Mouse (Mus musculus) MEL (cell line): ENCODE measurements at regions not wholly inside any gene's neighbourhood (a gene's known extent, or its start where the extent isn't known, plus 50 kb on each side); places are given as distances from the start of the nearest gene placed in this dataset.
"Not testable (repeated sequence)": the region's sequence is repeated elsewhere in the genome, so short reads cannot be mapped to it uniquely, and the experiment has no call there.

Experiments used
- BHLHE40 ChIP-seq: IDR thresholded peaks from 2 replicates; pipeline ENCODE4 v1.6.1; 2012; ENCODE audit warnings: low read depth, mild to moderate bottlenecking, inconsistent platforms, low read length, improper control_type of control experiment, borderline replicate concordance
- CTCF ChIP-seq, 3 experiments: IDR thresholded peaks in 2 of 3; conservative IDR thresholded peaks in 1 of 3; 2 replicates each; pipeline ENCODE4 v1.5.1; 2011 to 2012; ENCODE audit warnings: low read length in 3 of 3, low read depth in 2 of 3, mild to moderate bottlenecking in 2 of 3, improper control_type of control experiment in 1 of 3, inconsistent platforms in 1 of 3, mixed read lengths in 1 of 3, moderate library complexity in 1 of 3; ENCODE audit not compliant: control insufficient read depth in 1 of 3, insufficient read depth in 1 of 3, poor library complexity in 1 of 3, severe bottlenecking in 1 of 3
- EP300 ChIP-seq, 2 experiments: IDR thresholded peaks; 2 replicates each; pipeline ENCODE4 v1.6.1; 2011; ENCODE audit warnings: improper control_type of control experiment in 2 of 2, low read length in 2 of 2, low read depth in 1 of 2, mild to moderate bottlenecking in 1 of 2
- ETS1 ChIP-seq: IDR thresholded peaks from 2 replicates; pipeline ENCODE4 v1.6.1; 2012; ENCODE audit warnings: low read depth, mild to moderate bottlenecking, inconsistent platforms, low read length, improper control_type of control experiment, moderate library complexity
- GABPA ChIP-seq: IDR thresholded peaks from 2 replicates; pipeline ENCODE4 v1.6.1; 2012; ENCODE audit warnings: low read depth, mild to moderate bottlenecking, inconsistent platforms, low read length, improper control_type of control experiment, moderate library complexity
- MAX ChIP-seq: IDR thresholded peaks from 2 replicates; pipeline ENCODE4 v1.6.1; 2011; ENCODE audit warnings: low read length, improper control_type of control experiment
- MAZ ChIP-seq: IDR thresholded peaks from 2 replicates; pipeline ENCODE4 v1.6.1; 2012; ENCODE audit warnings: low read depth, mild to moderate bottlenecking, inconsistent platforms, low read length, improper control_type of control experiment
- MEF2A ChIP-seq: IDR thresholded peaks from 2 replicates; pipeline ENCODE4 v1.6.1; 2014; ENCODE audit warnings: low read depth, mild to moderate bottlenecking, inconsistent platforms, low read length, improper control_type of control experiment; ENCODE audit not compliant: poor library complexity, insufficient replicate concordance, severe bottlenecking; ENCODE audit errors: extremely low read depth
- POLR2A ChIP-seq, 2 experiments: IDR thresholded peaks; 2 replicates each; pipeline ENCODE4 v1.6.1; 2011 to 2012; ENCODE audit warnings: low read length in 2 of 2, mild to moderate bottlenecking in 2 of 2, control low read depth in 1 of 2, improper control_type of control experiment in 1 of 2, low read depth in 1 of 2, moderate library complexity in 1 of 2; ENCODE audit not compliant: control insufficient read depth in 1 of 2, insufficient read depth in 1 of 2, poor library complexity in 1 of 2
- SIN3A ChIP-seq: IDR thresholded peaks from 2 replicates; pipeline ENCODE4 v1.6.1; 2012; ENCODE audit warnings: low read length, improper control_type of control experiment, inconsistent platforms
- UBTF ChIP-seq: IDR thresholded peaks from 2 replicates; pipeline ENCODE4 v1.6.1; 2012; ENCODE audit warnings: low read depth, mild to moderate bottlenecking, inconsistent platforms, low read length, improper control_type of control experiment, moderate library complexity, borderline replicate concordance; ENCODE audit not compliant: insufficient read depth

DNA sequence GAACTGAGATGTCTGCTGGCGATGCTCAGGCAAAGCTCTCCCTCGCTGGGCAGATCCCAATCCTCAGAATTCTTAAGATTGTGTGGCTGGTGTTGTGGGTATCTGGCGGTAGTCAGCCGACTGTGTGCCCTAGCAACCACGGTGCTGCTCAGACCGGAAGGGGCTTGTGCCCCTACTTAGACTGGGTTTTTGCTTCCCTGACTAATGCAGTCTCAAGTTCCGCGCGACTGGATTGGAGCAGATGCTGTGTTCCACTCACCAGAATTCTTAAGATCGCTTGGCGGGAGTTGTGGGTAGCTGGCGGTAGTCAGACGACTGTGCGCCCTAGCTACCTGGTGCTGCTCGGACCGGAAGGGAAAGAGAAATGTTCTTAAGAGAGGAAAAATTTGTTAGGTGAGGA lies 87.4 kb upstream of the Mageb16 start:
- TF ChIP-seq POLR2A (IDR thresholded peaks at IDR 0.05; ENCODE audit: control insufficient read depth in 1 of 2, insufficient read depth in 1 of 2, low read depth in 1 of 2, low read length in 2 of 2, poor library complexity in 1 of 2); MAX; CTCF (IDR thresholded peaks at IDR 0.05 in 2 of 3, conservative IDR thresholded peaks at IDR 0.05 in 1 of 3; ENCODE audit: control insufficient read depth in 1 of 3, insufficient read depth in 1 of 3, low read depth in 2 of 3, low read length in 3 of 3, poor library complexity in 1 of 3, severe bottlenecking in 1 of 3); BHLHE40; GABPA; ETS1; SIN3A; MAZ; EP300 (IDR thresholded peaks at IDR 0.05; ENCODE audit: low read depth in 1 of 2, low read length in 2 of 2); MEF2A; UBTF: not testable (repeated sequence)
